Mouse (Mus musculus) A20 (cell line): ENCODE results near the gene Madd.
A peak's percentile ranks its signal among the peaks of the same experiment; 100 is the strongest.

Source experiments
- DNase-seq: peaks from one replicate; pipeline ENCODE4 v3.0.0-alpha.2; 2011; ENCODE audit warnings: low read depth, low spot score

Gene Madd

DNA sequence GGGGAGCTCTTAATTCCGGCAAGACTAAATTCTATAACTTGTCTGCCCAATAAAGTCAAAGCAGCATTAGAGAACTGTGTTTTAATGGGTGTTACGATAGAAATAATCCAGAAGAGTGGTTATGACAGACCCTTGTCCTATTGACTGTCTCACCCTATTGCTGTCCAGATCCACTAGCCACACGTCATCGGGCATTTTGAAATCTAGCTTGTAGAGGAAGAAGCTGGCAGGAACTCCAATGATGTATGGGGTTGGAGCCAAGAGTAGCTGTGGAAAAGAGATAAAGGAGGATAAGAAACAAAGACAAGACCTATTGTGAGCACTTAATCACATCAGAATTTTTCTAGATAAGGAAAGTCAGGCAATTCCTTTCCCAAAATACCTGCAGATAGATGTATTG, 8.1 kb downstream of the Madd start:
- DNase-seq: no peak

DNA sequence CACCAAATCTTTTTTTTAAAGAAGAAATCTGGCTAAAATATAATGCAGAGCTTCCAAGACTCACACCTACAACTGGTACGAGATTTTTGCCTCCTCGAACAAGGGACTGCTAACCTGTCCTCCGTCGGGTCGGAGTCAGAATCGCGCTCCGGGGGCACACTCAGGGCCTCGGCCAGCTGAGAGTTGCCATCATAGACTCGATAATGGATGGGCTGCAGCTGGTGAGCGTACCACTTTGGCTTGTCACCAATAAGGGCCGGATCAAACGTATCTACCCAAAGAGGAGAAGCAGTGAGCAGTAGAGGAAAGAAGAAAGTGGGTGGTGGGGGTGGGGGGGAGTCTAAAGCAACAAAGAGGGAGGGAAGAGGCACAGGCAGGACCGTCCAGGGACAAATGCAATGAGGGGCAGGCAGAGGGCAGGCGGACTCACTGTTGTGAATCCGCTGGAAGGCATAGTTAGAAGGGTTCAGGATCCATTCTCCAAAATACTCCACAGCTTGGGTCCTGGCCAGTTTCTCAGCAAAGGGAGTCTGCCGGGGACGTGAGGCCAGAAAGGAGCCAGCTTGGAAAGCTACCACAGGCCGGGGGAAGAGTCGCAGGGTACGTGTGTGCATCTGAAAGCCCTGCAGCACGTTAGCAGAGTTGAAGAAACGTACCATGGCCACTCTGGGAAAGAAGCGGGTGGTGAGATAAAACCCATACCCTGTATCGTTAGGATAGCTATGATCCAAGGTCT, 13.9 kb downstream of the Madd start:
- DNase-seq: no peak

DNA sequence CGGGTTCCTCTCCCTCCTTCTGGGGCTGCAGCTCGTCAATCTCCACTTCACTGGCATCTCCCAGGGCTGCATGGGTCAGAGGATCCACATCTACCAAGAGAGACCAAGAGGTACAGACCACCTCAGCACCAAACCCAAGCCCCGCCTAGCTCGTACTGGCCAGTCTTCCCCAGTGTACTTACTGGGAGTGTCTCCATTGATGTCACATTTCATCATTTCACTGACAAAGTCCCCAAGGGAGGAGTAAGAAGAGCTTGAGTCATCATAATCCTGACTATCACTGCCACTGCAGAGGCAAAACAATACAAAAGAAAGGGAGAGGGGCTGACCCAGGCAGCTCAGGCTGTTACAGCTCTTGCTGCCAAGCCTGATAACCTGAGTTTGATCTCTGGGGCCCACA, 16.0 kb downstream of the Madd start:
- DNase-seq: no peak

- DNase-seq: no peak
Measured at GRCm38 (mm10) chr2:91164991-91165390, 18.6 kb downstream of the Madd start.

DNA sequence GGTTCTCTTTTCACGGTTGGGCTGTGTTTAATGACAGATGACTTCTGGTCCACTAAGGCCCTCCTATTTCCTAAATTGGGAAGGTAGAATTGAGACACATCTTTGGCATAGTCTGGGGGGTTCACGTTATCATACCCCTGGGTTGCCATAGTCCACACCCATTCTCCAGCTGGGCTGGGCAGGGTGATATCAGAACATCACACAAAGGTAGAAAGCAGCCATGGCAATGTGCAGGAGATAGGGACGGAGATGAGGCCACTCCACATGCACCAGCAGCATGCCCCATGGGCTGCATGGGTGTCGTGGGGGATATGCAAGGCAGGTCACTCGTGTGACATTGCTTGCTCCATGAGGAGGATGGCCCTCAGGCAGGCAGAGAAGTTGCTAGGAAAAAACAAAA, 20.1 kb downstream of the Madd start:
- DNase-seq: no peak

GRCm38 (mm10) chr2:91162952-91163351, 20.7 kb downstream of the Madd start:
- no peak for DNase-seq

GRCm38 (mm10) chr2:91160591-91160990, 23.0 kb downstream of the Madd start:
- DNase-seq: no peak

GRCm38 (mm10) chr2:91157002-91157752, 26.5 kb downstream of the Madd start:
- no peak for DNase-seq

DNA sequence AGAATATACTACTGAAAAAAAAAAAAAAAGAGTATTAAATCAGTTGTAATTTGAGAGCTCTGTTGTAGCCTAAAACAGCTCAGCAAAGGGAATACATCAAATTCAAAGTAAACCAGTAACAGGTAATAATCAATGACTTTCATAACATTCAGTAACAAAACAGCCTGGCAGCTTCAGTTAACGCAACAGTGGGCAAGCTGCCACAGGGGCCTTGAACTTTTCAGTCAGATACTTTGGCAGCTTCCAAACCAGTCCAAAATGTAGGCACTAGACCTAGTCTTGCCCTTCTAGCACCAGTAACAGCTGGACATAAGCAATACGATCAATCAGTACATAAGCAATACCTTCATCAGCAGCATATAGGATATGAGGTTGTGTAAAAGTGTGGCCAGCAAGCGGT, 29.5 kb downstream of the Madd start:
- DNase-seq: no peak

GRCm38 (mm10) chr2:91152885-91153377, 30.7 kb downstream of the Madd start:
- DNase-seq: no peak

DNA sequence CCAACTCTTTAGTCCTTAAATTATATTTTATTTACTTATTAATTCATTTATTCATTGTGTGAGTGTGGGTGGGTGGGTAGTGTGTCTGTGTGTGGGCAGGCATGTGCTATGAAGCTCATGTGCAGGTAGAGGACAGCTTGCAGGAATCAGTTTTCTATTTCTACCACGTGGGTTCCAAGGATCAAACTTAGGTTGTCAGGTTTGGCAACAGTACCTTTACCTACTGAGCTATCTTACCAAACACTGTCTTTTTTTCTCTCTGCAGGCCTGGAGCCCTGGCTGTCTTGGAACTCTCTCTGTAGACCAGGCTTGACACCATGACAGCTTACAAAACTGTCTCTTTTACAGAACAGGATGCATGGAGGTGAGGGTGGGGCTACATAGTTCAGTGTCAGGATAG, 32.3 kb downstream of the Madd start:
- no peak for DNase-seq

DNA sequence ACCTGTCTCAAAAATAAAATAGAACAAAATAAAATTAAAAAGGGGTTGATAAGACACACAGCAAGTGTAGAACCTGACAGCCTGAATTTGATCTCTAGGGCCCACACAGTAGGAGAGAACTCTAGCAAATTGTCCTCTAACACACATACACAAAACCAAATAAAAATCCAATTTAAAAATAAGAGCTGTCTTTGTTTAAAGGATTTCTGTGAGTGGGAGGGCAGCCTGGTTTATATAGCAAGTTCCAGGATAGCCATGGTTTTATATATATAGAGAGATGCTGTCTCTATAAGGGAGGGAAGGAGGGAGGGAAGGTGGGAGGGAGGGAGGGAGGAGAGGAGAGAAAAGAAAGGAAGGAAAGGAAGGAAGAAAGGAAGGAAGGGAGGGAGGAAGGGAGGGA, 35.5 kb downstream of the Madd start:
- DNase-seq: no peak

DNA sequence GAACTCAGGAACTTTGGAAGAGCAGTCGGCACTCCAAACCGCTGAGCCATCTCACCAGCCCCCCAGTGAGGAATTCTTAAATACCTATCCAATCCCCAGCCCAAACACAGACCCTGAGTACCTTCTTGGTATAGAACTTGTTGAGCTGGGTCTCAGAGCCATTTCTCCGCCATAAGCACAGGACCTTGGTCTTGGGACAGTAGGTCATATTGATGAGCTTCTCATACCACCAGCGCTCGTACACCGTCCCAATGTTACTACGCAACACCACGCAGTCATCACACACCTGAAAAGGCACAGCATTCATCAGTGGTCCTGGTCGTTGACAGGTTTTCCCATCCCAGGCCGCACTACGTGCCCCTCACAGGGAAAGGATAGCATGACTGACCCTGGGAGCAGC, 40.2 kb downstream of the Madd start:
- DNase-seq: no peak

DNA sequence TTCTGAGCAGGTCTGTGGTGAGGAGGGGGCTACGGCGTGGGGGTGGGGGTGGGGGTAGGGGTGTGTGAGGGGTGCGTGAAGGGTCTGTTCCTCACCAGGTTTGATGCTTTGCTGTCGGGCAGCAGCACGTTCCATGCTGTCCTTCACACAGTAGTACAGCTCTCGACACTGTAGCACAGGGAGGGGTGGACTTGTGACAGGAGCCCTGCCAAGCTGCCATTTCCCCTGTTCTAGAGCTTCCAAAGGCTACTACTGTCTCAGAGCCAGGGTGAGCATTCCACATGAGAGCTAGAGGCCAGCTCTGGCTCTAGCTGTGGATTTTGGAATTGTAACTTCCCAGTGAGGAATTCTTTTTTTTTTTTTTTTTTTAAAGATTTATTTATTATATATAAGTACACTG, 40.7 kb downstream of the Madd start:
- DNase-seq: no peak

DNA sequence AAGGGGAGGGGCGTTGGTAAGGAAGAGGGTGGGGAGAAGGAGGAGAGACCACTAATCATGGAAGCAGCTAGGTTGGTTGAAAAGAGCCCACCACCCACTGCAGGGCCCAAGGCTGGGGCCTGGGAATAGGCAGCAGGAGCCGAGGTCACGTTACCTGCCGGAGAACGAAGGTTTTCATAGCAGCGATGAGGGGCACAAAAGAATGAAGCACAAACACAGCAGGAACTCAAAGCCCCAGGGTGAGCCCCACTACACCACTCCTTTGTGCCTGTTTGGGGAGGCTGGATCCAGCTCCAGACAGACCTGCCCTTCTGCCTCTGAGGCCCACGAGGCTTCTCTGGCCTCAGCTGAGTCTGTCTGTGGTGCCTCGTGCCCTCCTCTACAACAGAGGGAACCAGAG, 43.9 kb downstream of the Madd start:
- DNase-seq: no peak

DNA sequence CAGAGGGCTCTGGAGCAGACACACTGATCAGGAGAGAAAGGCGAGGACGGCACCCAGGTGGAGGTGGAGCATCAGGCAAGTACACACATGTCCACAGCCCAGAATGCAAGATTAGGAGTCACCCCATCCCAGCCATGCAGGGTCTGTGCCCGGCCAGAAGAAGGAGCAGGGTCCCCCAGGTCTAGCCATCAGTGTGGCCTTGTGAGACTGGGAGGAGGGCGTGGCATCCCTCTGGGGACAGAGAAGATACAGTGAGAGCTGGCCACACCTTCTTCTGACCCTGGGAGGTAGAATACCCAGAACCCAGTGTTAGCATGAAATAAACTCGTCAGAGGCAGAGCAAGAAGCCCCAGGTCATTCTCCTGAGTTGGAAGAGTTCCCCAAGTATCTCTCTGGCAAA, 44.3 kb downstream of the Madd start:
- DNase-seq: no peak

GRCm38 (mm10) chr2:91137481-91137880, 46.2 kb downstream of the Madd start:
- no peak for DNase-seq

DNA sequence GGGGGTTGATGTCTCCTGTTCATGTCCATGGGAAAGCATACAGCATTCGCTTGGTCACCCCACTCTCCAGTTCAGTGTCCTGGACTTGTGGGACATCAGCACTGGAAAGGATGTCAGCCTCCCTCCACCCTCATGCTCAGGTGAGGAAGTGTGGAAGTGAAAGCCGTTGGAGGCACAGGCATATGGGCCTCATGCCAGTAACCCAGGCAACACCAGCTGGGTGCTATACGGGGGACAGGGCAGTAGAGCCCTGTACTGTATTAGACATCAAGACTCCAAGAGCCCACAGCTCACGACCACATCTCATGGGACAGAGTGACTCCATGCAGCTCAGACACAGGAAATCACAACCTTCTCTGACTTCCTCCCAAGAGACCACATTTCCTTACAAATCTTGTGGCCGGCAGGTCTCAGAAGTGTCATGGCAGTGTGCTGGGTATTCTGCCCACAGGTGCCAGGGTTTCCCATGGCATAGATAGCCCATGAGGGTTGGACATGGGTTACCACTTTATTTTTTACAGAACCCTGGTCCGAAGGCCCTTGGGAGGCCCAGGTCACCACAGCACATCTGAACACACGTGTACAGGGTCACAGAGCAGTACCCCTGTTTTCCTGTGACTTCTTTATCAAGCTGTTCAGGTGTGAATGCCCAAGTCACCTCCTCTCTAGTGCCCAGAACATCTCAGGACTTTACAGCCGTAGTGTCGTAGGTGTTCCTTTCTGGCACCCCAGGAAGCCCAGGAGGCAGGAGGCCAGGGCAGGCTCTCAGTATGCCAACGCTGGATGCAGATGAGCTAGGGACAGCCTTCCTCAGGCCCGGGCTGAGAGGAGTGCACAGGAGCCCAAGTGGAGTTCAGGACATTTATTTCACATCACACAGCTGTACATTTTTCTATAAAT, 46.9 kb downstream of the Madd start:
- no peak for DNase-seq

DNA sequence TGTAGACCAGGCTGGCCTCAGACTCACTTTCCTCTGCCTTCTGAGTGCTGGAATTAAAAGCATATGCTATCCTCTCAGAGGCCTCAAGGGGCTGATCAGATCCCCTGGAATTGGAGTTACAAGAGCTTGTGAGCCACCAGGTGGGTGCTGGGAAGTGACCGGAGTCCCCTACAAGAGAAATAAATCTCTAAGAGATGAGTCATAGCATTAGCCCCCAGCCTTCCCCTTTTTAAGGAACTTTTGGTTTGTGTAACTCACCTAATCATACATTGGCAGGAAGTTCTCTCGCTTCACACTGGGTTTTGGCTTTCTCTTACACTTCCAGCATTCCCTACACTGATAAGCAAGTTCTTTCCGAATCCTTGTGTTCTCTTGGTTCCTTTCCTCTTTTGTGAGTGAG, 51.6 kb downstream of the Madd start:
- DNase-seq: peak; percentile 31

DNA sequence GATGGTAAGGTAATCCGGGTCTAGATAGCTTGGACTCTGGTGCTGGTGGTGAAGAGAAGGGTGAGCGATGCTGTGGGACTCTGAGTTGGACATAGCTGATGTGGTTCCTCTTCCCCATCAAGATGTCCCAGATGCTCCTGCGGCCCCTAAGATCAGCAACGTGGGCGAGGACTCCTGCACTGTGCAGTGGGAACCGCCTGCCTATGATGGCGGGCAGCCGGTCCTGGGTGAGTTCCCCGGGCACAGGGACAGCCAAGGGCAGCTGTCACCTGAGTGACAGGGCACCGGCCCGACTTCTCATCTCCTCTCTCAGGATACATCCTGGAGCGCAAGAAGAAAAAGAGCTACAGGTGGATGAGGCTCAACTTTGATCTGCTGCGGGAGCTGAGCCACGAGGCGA, 52.4 kb downstream of the Madd start:
- no peak for DNase-seq

DNA sequence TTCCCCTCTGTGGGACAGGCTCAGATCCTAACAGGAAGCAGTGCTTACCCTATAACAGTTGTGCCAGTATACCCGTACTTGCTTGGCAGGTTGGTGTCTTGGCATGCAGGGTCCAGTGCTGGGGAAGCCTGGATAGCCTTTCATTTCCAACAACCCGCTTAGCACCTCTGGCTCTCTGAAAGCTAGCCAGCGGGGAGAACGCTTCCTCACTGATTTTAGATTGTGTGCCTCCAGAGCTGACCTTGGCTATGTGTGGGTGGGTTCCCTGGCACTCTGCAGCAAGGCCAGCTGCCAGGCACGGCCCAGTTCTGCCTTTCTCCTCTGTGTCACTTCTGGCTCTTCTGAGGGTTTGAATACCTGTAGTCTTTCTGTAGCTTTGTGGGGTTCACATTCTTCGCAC, 53.5 kb downstream of the Madd start:
- DNase-seq: no peak

DNA sequence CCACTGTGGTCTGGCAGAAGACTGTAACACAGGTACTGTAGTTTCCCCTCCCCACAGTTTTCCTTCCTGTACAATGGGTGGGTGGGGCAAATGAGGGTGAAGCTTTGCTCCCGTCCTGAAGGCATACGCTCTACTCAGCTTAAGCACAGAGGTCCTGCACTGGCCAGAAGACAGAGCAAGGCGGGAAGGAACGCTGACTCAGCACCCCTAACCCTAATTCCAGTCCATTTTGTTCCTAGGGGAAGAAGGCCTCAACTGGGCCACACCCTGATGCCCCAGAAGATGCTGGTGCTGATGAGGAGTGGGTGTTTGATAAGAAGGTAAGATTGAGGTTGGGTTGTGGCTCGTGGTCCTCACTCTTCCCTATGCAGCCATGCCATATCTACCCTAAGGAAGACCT, 54.9 kb downstream of the Madd start:
- no peak for DNase-seq
